Mouse (Mus musculus): ENCODE measurements around the gene Tbx3. TPM values are rescaled to one million over a fixed set of nuclear protein-coding genes. Genes with fewer than 3 reads are reported as not detected.

Gene Tbx3
- polyA plus RNA-seq (2014; fragmentation: Nextera tagmentation; extraction: Ambion mirVana), result 10.5 and 15.5 TPM in 2 replicates

- Histone ChIP-seq H3K9ac (ENCODE audit: low read length) (peak within 1 kb of the TSS; percentile 51), H3K27me3 (ENCODE audit: control insufficient read depth, insufficient read depth, low read length) (peaks cover 98% of the 10 kb centered on the region), H3K9me3 (ENCODE audit: control insufficient read depth, low read length) (no peaks in the 10 kb centered on the region), H3K4me2 (ENCODE audit: low read depth) (peak within 1 kb of the TSS; percentile 55), H3K36me3 (ENCODE audit: control insufficient read depth, insufficient read depth, low read length) (no peaks in the 10 kb centered on the region), H3K27ac (ENCODE audit: low read depth, low read length) (peak within 1 kb of the TSS; percentile 42; the same call in 1 of the 2 replicates), H3K4me1 (ENCODE audit: control insufficient read depth, insufficient read depth, low read length) (peaks cover 13% of the 10 kb centered on the region), H3K4me3 (ENCODE audit: low read depth, low read length) (peak within 1 kb of the TSS; percentile 28)
- peak; percentile 95 for ATAC-seq (ENCODE audit: insufficient read depth, low FRiP score, low TSS enrichment)
- peak; percentile 94 for DNase-seq (ENCODE audit: low spot score)
- 1% methylated on average over 40 of the region's 43 CpGs for WGBS
These were observed at the start of gene Tbx3 for GRCm38 (mm10) chr5:119670566-119671108. TSS of gene Tbx3 (plus strand) at chr5:119670669.

- ATAC-seq (ENCODE audit: insufficient read depth, low FRiP score, low TSS enrichment) (no peak), DNase-seq (ENCODE audit: low spot score) (no peak)
- Histone ChIP-seq H3K27me3 (ENCODE audit: control insufficient read depth, insufficient read depth, low read length) (peaks cover 24% of the 10 kb centered on the region), H3K4me2 (ENCODE audit: low read depth) (no peak overlapping the region), H3K9me3 (ENCODE audit: control insufficient read depth, low read length) (no peaks in the 10 kb centered on the region), H3K4me3 (ENCODE audit: low read depth, low read length) (no peak overlapping the region), H3K36me3 (ENCODE audit: control insufficient read depth, insufficient read depth, low read length) (no peaks in the 10 kb centered on the region), H3K4me1 (ENCODE audit: control insufficient read depth, insufficient read depth, low read length) (peaks cover 7% of the 10 kb centered on the region; the same call in 1 of the 2 replicates), H3K9ac (ENCODE audit: low read length) (no peak overlapping the region), H3K27ac (ENCODE audit: low read depth, low read length) (no peak overlapping the region)
- 77% methylated on average over 1 of the region's 1 CpGs for WGBS
These were observed 48.4 kb upstream of the Tbx3 start for GRCm38 (mm10) chr5:119622076-119622475.

- Histone ChIP-seq H3K4me3 (ENCODE audit: low read depth, low read length) (no peak overlapping the region), H3K9me3 (ENCODE audit: control insufficient read depth, low read length) (no peaks in the 10 kb centered on the region), H3K27me3 (ENCODE audit: control insufficient read depth, insufficient read depth, low read length) (peaks cover 37% of the 10 kb centered on the region), H3K9ac (ENCODE audit: low read length) (no peak overlapping the region), H3K27ac (ENCODE audit: low read depth, low read length) (no peak overlapping the region), H3K4me2 (ENCODE audit: low read depth) (no peak overlapping the region), H3K4me1 (ENCODE audit: control insufficient read depth, insufficient read depth, low read length) (peaks cover 7% of the 10 kb centered on the region; the same call in 1 of the 2 replicates), H3K36me3 (ENCODE audit: control insufficient read depth, insufficient read depth, low read length) (no peaks in the 10 kb centered on the region)
- no peak for ATAC-seq (ENCODE audit: insufficient read depth, low FRiP score, low TSS enrichment)
- no peak for DNase-seq (ENCODE audit: low spot score)
- 25% methylated on average over 1 of the region's 1 CpGs for WGBS
These were observed 45.9 kb upstream of the Tbx3 start for GRCm38 (mm10) chr5:119624554-119624953.

GRCm38 (mm10) chr5:119625603-119626002 lies 44.9 kb upstream of the Tbx3 start:
- Histone ChIP-seq H3K9ac (ENCODE audit: low read length) (no peak overlapping the region), H3K4me3 (ENCODE audit: low read depth, low read length) (no peak overlapping the region), H3K27ac (ENCODE audit: low read depth, low read length) (no peak overlapping the region), H3K36me3 (ENCODE audit: control insufficient read depth, insufficient read depth, low read length) (no peaks in the 10 kb centered on the region), H3K27me3 (ENCODE audit: control insufficient read depth, insufficient read depth, low read length) (peaks cover 37% of the 10 kb centered on the region), H3K4me2 (ENCODE audit: low read depth) (no peak overlapping the region), H3K4me1 (ENCODE audit: control insufficient read depth, insufficient read depth, low read length) (peaks cover 7% of the 10 kb centered on the region; the same call in 1 of the 2 replicates), H3K9me3 (ENCODE audit: control insufficient read depth, low read length) (no peaks in the 10 kb centered on the region)
- no peak for ATAC-seq (ENCODE audit: insufficient read depth, low FRiP score, low TSS enrichment)
- WGBS, result 3% methylated on average over 13 of the region's 13 CpGs
- no peak for DNase-seq (ENCODE audit: low spot score)

GRCm38 (mm10) chr5:119626154-119626553 lies 44.3 kb upstream of the Tbx3 start:
- DNase-seq (ENCODE audit: low spot score) (no peak), ATAC-seq (ENCODE audit: insufficient read depth, low FRiP score, low TSS enrichment) (no peak)
- Histone ChIP-seq H3K9ac (ENCODE audit: low read length) (no peak overlapping the region), H3K9me3 (ENCODE audit: control insufficient read depth, low read length) (no peaks in the 10 kb centered on the region), H3K4me2 (ENCODE audit: low read depth) (no peak overlapping the region), H3K4me3 (ENCODE audit: low read depth, low read length) (no peak overlapping the region), H3K27ac (ENCODE audit: low read depth, low read length) (no peak overlapping the region), H3K4me1 (ENCODE audit: control insufficient read depth, insufficient read depth, low read length) (peaks cover 7% of the 10 kb centered on the region; the same call in 1 of the 2 replicates), H3K36me3 (ENCODE audit: control insufficient read depth, insufficient read depth, low read length) (no peaks in the 10 kb centered on the region), H3K27me3 (ENCODE audit: control insufficient read depth, insufficient read depth, low read length) (peaks cover 37% of the 10 kb centered on the region)
- 4% methylated on average over 9 of the region's 9 CpGs for WGBS

- Histone ChIP-seq H3K4me3 (ENCODE audit: low read depth, low read length) (no peak overlapping the region), H3K9me3 (ENCODE audit: control insufficient read depth, low read length) (no peaks in the 10 kb centered on the region), H3K27me3 (ENCODE audit: control insufficient read depth, insufficient read depth, low read length) (peaks cover 37% of the 10 kb centered on the region), H3K4me2 (ENCODE audit: low read depth) (peak overlapping the region; percentile 25), H3K27ac (ENCODE audit: low read depth, low read length) (no peak overlapping the region), H3K4me1 (ENCODE audit: control insufficient read depth, insufficient read depth, low read length) (peaks cover 7% of the 10 kb centered on the region; the same call in 1 of the 2 replicates), H3K36me3 (ENCODE audit: control insufficient read depth, insufficient read depth, low read length) (no peaks in the 10 kb centered on the region), H3K9ac (ENCODE audit: low read length) (no peak overlapping the region)
- WGBS, result 1% methylated on average over 22 of the region's 22 CpGs
- DNase-seq (ENCODE audit: low spot score) (peak; percentile 48), ATAC-seq (ENCODE audit: insufficient read depth, low FRiP score, low TSS enrichment) (no peak)
These were observed 43.8 kb upstream of the Tbx3 start for GRCm38 (mm10) chr5:119626662-119627061.

- Histone ChIP-seq H3K9me3 (ENCODE audit: control insufficient read depth, low read length) (no peaks in the 10 kb centered on the region), H3K4me1 (ENCODE audit: control insufficient read depth, insufficient read depth, low read length) (peaks cover 7% of the 10 kb centered on the region; the same call in 1 of the 2 replicates), H3K27ac (ENCODE audit: low read depth, low read length) (no peak overlapping the region), H3K9ac (ENCODE audit: low read length) (no peak overlapping the region), H3K27me3 (ENCODE audit: control insufficient read depth, insufficient read depth, low read length) (peaks cover 37% of the 10 kb centered on the region), H3K4me2 (ENCODE audit: low read depth) (no peak overlapping the region), H3K36me3 (ENCODE audit: control insufficient read depth, insufficient read depth, low read length) (no peaks in the 10 kb centered on the region), H3K4me3 (ENCODE audit: low read depth, low read length) (no peak overlapping the region)
- DNase-seq (ENCODE audit: low spot score) (no peak), ATAC-seq (ENCODE audit: insufficient read depth, low FRiP score, low TSS enrichment) (no peak)
- 74% methylated on average over 3 of the region's 3 CpGs for WGBS
These were observed 42.4 kb upstream of the Tbx3 start for GRCm38 (mm10) chr5:119628100-119628499.

- H3K27ac ChIP-seq (ENCODE audit: low read depth, low read length), result no peak overlapping the region
- H3K9me3 ChIP-seq (ENCODE audit: control insufficient read depth, low read length), result no peaks in the 10 kb centered on the region
- no peak for ATAC-seq (ENCODE audit: insufficient read depth, low FRiP score, low TSS enrichment)
- H3K36me3 ChIP-seq (ENCODE audit: control insufficient read depth, insufficient read depth, low read length), result no peaks in the 10 kb centered on the region
- 23% methylated on average over 11 of the region's 12 CpGs for WGBS
- H3K4me2 ChIP-seq (ENCODE audit: low read depth), result no peak overlapping the region
- H3K4me1 ChIP-seq (ENCODE audit: control insufficient read depth, insufficient read depth, low read length), result peaks cover 7% of the 10 kb centered on the region; the same call in 1 of the 2 replicates
- peaks cover 37% of the 10 kb centered on the region for H3K27me3 ChIP-seq (ENCODE audit: control insufficient read depth, insufficient read depth, low read length)
- H3K4me3 ChIP-seq (ENCODE audit: low read depth, low read length), result no peak overlapping the region
- DNase-seq (ENCODE audit: low spot score), result no peak
- H3K9ac ChIP-seq (ENCODE audit: low read length), result no peak overlapping the region
These were observed 41.6 kb upstream of the Tbx3 start for GRCm38 (mm10) chr5:119628746-119629327.

GRCm38 (mm10) chr5:119633581-119633980 lies 36.9 kb upstream of the Tbx3 start:
- 91% methylated on average over 4 of the region's 4 CpGs for whole genome bisulfite sequencing

More at GRCm38 (mm10) chr5:119633581-119633980, 36.9 kb upstream of the Tbx3 start:
- H3K4me1 ChIP-seq (ENCODE audit: control insufficient read depth, insufficient read depth, low read length), result no peaks in the 10 kb centered on the region
- H3K27ac ChIP-seq (ENCODE audit: low read depth, low read length), result no peak overlapping the region
- no peak overlapping the region for H3K4me3 ChIP-seq (ENCODE audit: low read depth, low read length)
- no peaks in the 10 kb centered on the region for H3K9me3 ChIP-seq (ENCODE audit: control insufficient read depth, low read length)
- no peak overlapping the region for H3K9ac ChIP-seq (ENCODE audit: low read length)
- ATAC-seq (ENCODE audit: insufficient read depth, low FRiP score, low TSS enrichment), result no peak
- DNase-seq (ENCODE audit: low spot score), result no peak
- H3K27me3 ChIP-seq (ENCODE audit: control insufficient read depth, insufficient read depth, low read length), result no peaks in the 10 kb centered on the region; the same call in 1 of the 2 replicates
- H3K4me2 ChIP-seq (ENCODE audit: low read depth), result no peak overlapping the region
- no peaks in the 10 kb centered on the region for H3K36me3 ChIP-seq (ENCODE audit: control insufficient read depth, insufficient read depth, low read length)

Measured in neural tube, embryonic 11.5 days (tissue).